Mouse (Mus musculus): ENCODE measurements at regions not wholly inside any gene's neighbourhood (a gene's known extent, or its start where the extent isn't known, plus 50 kb on each side); places are given as distances from the start of the nearest gene placed in this dataset.

- H3K4me2 ChIP-seq = no peak overlapping the region
- H3K9me3 ChIP-seq (ENCODE audit: control insufficient read depth, low read length) = no peaks in the 10 kb centered on the region
- ATAC-seq (ENCODE audit: low FRiP score) (no peak), DNase-seq (ENCODE audit: low spot score, missing footprints) (no peak)
- H3K27ac ChIP-seq (ENCODE audit: low read depth, low read length) = no peak overlapping the region
- H3K4me3 ChIP-seq (ENCODE audit: low read depth, low read length) = no peak overlapping the region
- H3K9ac ChIP-seq (ENCODE audit: low read length) = no peak overlapping the region
- no peaks in the 10 kb centered on the region for H3K27me3 ChIP-seq (ENCODE audit: control insufficient read depth, insufficient read depth, low read length)
- H3K36me3 ChIP-seq (ENCODE audit: control insufficient read depth, insufficient read depth, low read length) = no peaks in the 10 kb centered on the region
- no peaks in the 10 kb centered on the region for H3K4me1 ChIP-seq (ENCODE audit: control insufficient read depth, insufficient read depth, low read length)
These were observed 290.0 kb upstream of the Zfp703 start for GRCm38 (mm10) chr8:26687146-26687545.

DNA sequence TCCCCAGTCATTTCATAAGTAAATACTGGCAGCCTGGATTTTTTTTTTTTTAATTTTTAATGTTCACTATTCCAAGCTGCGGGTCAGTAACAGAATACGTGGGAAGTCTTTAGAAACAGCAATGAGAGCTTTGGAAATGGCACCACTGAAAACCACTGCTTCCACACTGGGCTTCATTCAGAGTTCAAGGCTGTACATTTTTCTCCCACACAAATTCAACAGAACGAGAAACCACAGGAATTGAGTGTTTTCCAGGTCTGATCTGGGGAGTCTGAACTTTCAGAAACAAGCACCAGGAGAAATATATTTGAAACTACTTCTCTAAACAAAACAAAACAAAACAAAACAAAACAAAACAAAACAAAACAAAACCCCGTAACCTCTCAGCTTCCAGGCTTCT lies 289.1 kb upstream of the Zfp703 start:
- Histone ChIP-seq H3K27ac (ENCODE audit: low read depth, low read length) (no peak overlapping the region), H3K9ac (ENCODE audit: low read length) (no peak overlapping the region), H3K9me3 (ENCODE audit: control insufficient read depth, low read length) (no peaks in the 10 kb centered on the region), H3K36me3 (ENCODE audit: control insufficient read depth, insufficient read depth, low read length) (no peaks in the 10 kb centered on the region), H3K27me3 (ENCODE audit: control insufficient read depth, insufficient read depth, low read length) (no peaks in the 10 kb centered on the region), H3K4me3 (ENCODE audit: low read depth, low read length) (no peak overlapping the region), H3K4me2 (no peak overlapping the region), H3K4me1 (ENCODE audit: control insufficient read depth, insufficient read depth, low read length) (no peaks in the 10 kb centered on the region)
- ATAC-seq (ENCODE audit: low FRiP score) (no peak), DNase-seq (ENCODE audit: low spot score, missing footprints) (no peak)
- WGBS = 84% methylated on average over 4 of the region's 4 CpGs

GRCm38 (mm10) chr8:26688745-26689478 lies 288.2 kb upstream of the Zfp703 start:
- H3K36me3 ChIP-seq (ENCODE audit: control insufficient read depth, insufficient read depth, low read length) = no peaks in the 10 kb centered on the region
- H3K27me3 ChIP-seq (ENCODE audit: control insufficient read depth, insufficient read depth, low read length) = no peaks in the 10 kb centered on the region
- no peak for ATAC-seq (ENCODE audit: low FRiP score)
- 93% methylated on average over 5 of the region's 5 CpGs for WGBS
- H3K9me3 ChIP-seq (ENCODE audit: control insufficient read depth, low read length) = no peaks in the 10 kb centered on the region
- H3K4me1 ChIP-seq (ENCODE audit: control insufficient read depth, insufficient read depth, low read length) = no peaks in the 10 kb centered on the region
- no peak overlapping the region for H3K4me3 ChIP-seq (ENCODE audit: low read depth, low read length)
- H3K27ac ChIP-seq (ENCODE audit: low read depth, low read length) = no peak overlapping the region
- DNase-seq (ENCODE audit: low spot score, missing footprints) = no peak
- H3K9ac ChIP-seq (ENCODE audit: low read length) = no peak overlapping the region
- no peak overlapping the region for H3K4me2 ChIP-seq

DNA sequence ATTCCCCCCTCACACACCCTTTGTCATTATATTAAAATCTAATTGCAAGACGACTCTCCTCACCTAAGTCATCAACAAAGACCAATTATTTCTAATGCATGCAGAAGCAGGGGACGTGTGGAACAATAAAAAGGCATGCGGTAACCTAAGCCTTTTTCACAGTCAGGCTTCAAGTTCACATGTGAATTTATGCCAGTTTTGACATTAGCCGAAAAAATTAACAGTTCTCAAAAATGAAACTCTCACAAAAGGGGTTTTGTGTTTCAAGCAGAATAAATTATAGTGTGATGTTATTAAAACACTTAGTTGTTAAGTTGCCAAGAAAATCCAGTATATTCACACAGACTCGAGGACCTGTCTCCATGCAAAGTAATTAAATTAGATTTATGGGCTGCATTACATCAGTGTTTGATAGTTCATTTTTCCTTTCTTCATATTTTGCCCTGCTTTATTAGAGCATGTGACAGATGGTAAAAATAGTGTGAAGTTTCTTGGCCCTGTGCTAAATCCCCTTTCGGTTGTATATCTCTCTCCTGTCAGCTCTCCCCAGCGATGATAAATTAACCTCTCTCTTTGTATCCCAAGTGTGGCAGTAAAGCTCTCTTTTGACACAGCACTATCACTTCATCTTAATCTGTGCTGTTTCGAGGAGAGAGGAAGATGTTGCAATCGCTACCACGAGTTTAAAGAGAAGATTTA lies 287.5 kb upstream of the Zfp703 start:
- no peaks in the 10 kb centered on the region for H3K36me3 ChIP-seq (ENCODE audit: control insufficient read depth, insufficient read depth, low read length)
- WGBS = 72% methylated on average over 10 of the region's 10 CpGs
- ATAC-seq (ENCODE audit: low FRiP score) = no peak

GRCm38 (mm10) chr8:26690178-26690735 lies 286.9 kb upstream of the Zfp703 start:
- Histone ChIP-seq H3K9me3 (ENCODE audit: control insufficient read depth, low read length) (no peaks in the 10 kb centered on the region), H3K36me3 (ENCODE audit: control insufficient read depth, insufficient read depth, low read length) (no peaks in the 10 kb centered on the region), H3K27ac (ENCODE audit: low read depth, low read length) (no peak overlapping the region), H3K4me3 (ENCODE audit: low read depth, low read length) (no peak overlapping the region), H3K4me2 (no peak overlapping the region), H3K9ac (ENCODE audit: low read length) (no peak overlapping the region), H3K4me1 (ENCODE audit: control insufficient read depth, insufficient read depth, low read length) (no peaks in the 10 kb centered on the region), H3K27me3 (ENCODE audit: control insufficient read depth, insufficient read depth, low read length) (no peaks in the 10 kb centered on the region)
- ATAC-seq (ENCODE audit: low FRiP score) (no peak), DNase-seq (ENCODE audit: low spot score, missing footprints) (no peak)
- WGBS = 85% methylated on average over 6 of the region's 6 CpGs

More for the DNA sequence above, 287.5 kb upstream of the Zfp703 start:
- H3K4me3 ChIP-seq (ENCODE audit: low read depth, low read length) = no peak overlapping the region
- no peak overlapping the region for H3K9ac ChIP-seq (ENCODE audit: low read length)
- DNase-seq (ENCODE audit: low spot score, missing footprints) = no peak
- no peaks in the 10 kb centered on the region for H3K4me1 ChIP-seq (ENCODE audit: control insufficient read depth, insufficient read depth, low read length)
- no peak overlapping the region for H3K4me2 ChIP-seq
- H3K27me3 ChIP-seq (ENCODE audit: control insufficient read depth, insufficient read depth, low read length) = no peaks in the 10 kb centered on the region
- H3K27ac ChIP-seq (ENCODE audit: low read depth, low read length) = no peak overlapping the region
- no peaks in the 10 kb centered on the region for H3K9me3 ChIP-seq (ENCODE audit: control insufficient read depth, low read length)

DNA sequence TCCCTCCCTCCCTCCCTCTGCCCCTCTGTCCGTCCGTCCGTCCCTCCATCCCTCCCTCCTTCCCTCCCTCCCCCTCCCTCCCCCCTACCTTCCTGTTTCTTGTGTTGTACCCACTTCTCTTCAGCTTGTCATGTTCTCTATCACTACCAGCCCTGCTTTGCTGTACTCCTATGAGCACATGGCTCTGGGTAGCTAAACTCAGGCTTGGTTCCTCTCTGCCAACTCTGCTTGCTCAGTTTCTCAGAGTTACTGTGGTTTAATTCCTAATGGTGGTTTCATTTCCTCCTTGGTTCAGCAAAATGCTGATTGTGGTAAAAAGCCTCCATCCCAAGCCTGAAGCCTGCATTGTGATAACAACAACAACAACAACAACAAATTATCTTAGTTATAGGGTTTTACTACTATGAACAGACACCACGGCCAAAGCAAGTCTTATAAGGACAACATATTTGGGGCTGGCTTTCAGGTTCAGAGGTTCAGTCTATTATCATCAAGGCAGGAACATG lies 279.5 kb upstream of the Zfp703 start:
- ATAC-seq (ENCODE audit: low FRiP score) = no peak
- 97% methylated on average over 1 of the region's 4 CpGs for WGBS

DNA sequence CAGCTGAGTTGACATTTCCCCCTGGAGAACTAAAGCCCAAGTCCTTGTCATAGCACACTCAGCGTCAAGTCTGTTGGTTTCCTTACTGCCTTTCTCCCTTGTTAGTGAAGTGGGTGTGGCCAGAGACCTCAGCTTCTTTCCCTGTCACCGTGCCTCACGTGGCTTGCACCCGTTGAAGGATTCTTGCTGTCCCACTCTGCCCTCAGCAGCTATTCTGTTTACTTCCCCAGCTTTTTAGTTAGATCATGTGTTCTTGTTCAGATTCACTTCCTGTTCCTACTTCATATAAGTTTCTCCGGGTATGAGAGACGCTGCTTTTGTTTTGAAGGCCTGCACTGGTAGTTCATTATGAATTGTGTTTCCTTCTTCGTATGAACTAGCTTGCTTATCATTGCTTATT lies 278.5 kb upstream of the Zfp703 start:
- no peaks in the 10 kb centered on the region for H3K4me1 ChIP-seq (ENCODE audit: control insufficient read depth, insufficient read depth, low read length)
- no peak overlapping the region for H3K27ac ChIP-seq (ENCODE audit: low read depth, low read length)
- H3K4me2 ChIP-seq = no peak overlapping the region
- ATAC-seq (ENCODE audit: low FRiP score) = no peak
- no peak overlapping the region for H3K9ac ChIP-seq (ENCODE audit: low read length)
- no peaks in the 10 kb centered on the region for H3K36me3 ChIP-seq (ENCODE audit: control insufficient read depth, insufficient read depth, low read length)
- H3K4me3 ChIP-seq (ENCODE audit: low read depth, low read length) = no peak overlapping the region
- no peaks in the 10 kb centered on the region for H3K9me3 ChIP-seq (ENCODE audit: control insufficient read depth, low read length)
- WGBS = 70% methylated on average over 7 of the region's 7 CpGs
- no peaks in the 10 kb centered on the region for H3K27me3 ChIP-seq (ENCODE audit: control insufficient read depth, insufficient read depth, low read length)
- DNase-seq (ENCODE audit: low spot score, missing footprints) = no peak

More for the DNA sequence above, 279.5 kb upstream of the Zfp703 start:
- no peak for DNase-seq (ENCODE audit: low spot score, missing footprints)
- Histone ChIP-seq H3K36me3 (ENCODE audit: control insufficient read depth, insufficient read depth, low read length) (no peaks in the 10 kb centered on the region), H3K4me3 (ENCODE audit: low read depth, low read length) (no peak overlapping the region), H3K4me1 (ENCODE audit: control insufficient read depth, insufficient read depth, low read length) (no peaks in the 10 kb centered on the region), H3K27ac (ENCODE audit: low read depth, low read length) (no peak overlapping the region), H3K9me3 (ENCODE audit: control insufficient read depth, low read length) (no peaks in the 10 kb centered on the region), H3K27me3 (ENCODE audit: control insufficient read depth, insufficient read depth, low read length) (no peaks in the 10 kb centered on the region), H3K4me2 (no peak overlapping the region), H3K9ac (ENCODE audit: low read length) (no peak overlapping the region)

DNA sequence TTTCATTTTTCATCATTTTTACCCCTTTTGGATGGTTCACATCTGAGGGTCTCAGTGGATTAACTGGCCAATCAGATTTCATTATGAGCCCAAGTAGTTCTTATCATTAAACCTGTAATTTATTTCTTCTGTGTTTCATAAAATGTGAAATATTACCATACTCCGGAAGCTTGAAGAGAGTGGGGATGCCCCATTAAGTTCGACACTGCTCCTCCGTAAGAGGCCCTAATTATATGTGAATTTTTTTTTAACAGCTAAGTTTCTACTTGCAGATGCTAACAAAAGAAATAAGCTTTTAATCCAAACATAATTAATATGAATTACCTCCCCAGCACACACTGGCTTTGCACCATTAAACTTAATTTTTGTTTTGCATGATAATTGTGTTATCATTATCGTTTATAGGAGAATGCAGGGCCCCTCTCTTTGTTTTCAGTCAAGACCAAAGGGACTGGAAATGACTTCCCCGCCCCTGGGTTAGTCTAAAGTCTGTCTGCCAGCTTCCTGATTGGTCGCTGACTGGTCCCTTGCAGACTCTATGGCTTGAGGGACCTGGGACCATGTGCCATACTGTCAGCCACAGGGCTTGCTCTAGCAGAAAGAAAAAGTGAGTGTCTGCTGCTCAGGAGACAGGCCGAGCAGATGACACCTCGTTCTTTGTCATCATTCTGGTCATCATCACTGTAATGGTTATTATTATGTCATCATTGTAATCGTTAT lies 270.9 kb upstream of the Zfp703 start:
- 68% methylated on average over 9 of the region's 9 CpGs for WGBS
- H3K9ac ChIP-seq (ENCODE audit: low read length) = no peak overlapping the region
- no peak for DNase-seq (ENCODE audit: low spot score, missing footprints)
- no peak overlapping the region for H3K4me2 ChIP-seq
- ATAC-seq (ENCODE audit: low FRiP score) = no peak
- no peak overlapping the region for H3K27ac ChIP-seq (ENCODE audit: low read depth, low read length)
- H3K27me3 ChIP-seq (ENCODE audit: control insufficient read depth, insufficient read depth, low read length) = no peaks in the 10 kb centered on the region
- no peak overlapping the region for H3K4me3 ChIP-seq (ENCODE audit: low read depth, low read length)
- no peaks in the 10 kb centered on the region for H3K4me1 ChIP-seq (ENCODE audit: control insufficient read depth, insufficient read depth, low read length)
- no peaks in the 10 kb centered on the region for H3K36me3 ChIP-seq (ENCODE audit: control insufficient read depth, insufficient read depth, low read length)
- no peaks in the 10 kb centered on the region for H3K9me3 ChIP-seq (ENCODE audit: control insufficient read depth, low read length)

GRCm38 (mm10) chr8:26706768-26707156 lies 270.4 kb upstream of the Zfp703 start:
- no peak overlapping the region for H3K4me2 ChIP-seq
- no peaks in the 10 kb centered on the region for H3K4me1 ChIP-seq (ENCODE audit: control insufficient read depth, insufficient read depth, low read length)
- WGBS = 95% methylated on average over 7 of the region's 7 CpGs
- no peaks in the 10 kb centered on the region for H3K36me3 ChIP-seq (ENCODE audit: control insufficient read depth, insufficient read depth, low read length)
- ATAC-seq (ENCODE audit: low FRiP score) (no peak), DNase-seq (ENCODE audit: low spot score, missing footprints) (no peak)
- no peaks in the 10 kb centered on the region for H3K9me3 ChIP-seq (ENCODE audit: control insufficient read depth, low read length)
- no peak overlapping the region for H3K4me3 ChIP-seq (ENCODE audit: low read depth, low read length)
- H3K9ac ChIP-seq (ENCODE audit: low read length) = no peak overlapping the region
- no peak overlapping the region for H3K27ac ChIP-seq (ENCODE audit: low read depth, low read length)
- no peaks in the 10 kb centered on the region for H3K27me3 ChIP-seq (ENCODE audit: control insufficient read depth, insufficient read depth, low read length)

Measured in midbrain, embryonic 11.5 days (tissue).